Mouse (Mus musculus): Measurements from ENCODE around the gene Fam120b. TPM values are rescaled to one million over a fixed set of nuclear protein-coding genes. Genes with fewer than 3 reads are reported as not detected.
"Not testable (repeated sequence)": the region's sequence is repeated elsewhere in the genome, so short reads cannot be mapped to it uniquely, and the experiment has no call there.

The Fam120b gene
- total RNA-seq, 2 experiments from 2014 or later = 19.2 to 23.6 TPM

DNA sequence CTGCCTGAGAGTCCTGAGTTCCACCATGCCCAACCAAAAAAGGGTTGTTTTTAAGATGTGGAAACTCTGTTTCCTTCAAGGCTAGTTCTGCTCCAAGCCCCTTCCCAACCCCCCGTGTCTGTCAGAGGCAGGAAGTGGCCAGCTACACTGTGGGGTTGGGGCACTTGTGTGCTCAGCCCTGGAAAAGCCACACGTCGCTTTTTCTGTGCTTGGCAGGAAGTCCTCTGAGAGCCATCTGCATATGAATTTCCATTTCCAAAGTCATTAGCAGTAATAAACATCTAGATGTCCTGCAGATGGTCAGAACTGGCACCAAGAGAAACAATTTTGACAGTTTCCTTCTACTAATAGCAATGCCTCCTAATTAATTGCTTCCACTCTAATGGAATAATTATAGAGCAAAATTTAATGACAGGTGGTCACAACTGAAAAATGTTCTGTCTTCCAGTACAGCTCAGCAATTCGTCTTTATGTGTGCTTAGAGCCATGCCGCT, 35.1 kb downstream of the Fam120b start:
- no peak for DNase-seq (ENCODE audit: low spot score in 2 of 2)

DNA sequence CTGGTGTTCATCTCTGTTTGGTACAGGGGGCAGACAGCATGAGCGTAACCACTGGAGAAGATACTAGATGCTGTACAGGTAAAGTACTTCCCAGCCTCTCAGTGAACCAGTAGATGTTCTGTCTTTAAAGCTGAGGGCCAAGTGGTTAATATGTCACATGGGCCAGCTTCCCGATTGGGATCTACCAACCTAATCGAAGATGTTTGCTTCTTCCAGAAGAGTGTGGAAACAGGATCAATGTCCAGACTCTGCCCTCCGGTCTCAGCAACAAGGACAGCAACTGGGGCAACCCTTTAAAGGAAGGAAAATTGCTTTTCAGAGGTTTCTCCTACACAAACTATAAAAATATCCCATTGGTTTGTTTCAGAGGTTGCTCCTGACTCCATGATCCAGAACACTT, 35.5 kb downstream of the Fam120b start:
- DNase-seq (ENCODE audit: low spot score in 2 of 2) = no peak

DNA sequence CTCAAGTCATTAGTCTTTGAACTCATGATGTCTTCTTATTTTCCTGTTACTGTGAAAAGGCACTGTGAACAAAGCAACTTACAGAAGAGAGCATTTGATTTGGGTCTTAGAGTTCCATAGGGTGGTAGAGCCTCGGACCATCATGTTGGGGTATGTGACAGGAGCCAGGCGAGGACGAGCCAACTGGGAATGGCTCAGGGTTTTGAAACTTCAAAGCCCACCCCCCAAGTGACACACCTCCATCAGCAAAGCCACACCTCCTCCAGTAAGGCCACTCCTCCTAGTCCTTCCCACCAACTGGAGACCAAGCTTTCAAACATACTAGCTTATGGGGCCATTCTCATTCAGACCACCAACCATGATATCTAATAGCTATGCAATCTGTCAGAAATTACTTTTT, 36.0 kb downstream of the Fam120b start:
- DNase-seq (ENCODE audit: low spot score in 2 of 2) = no peak

DNA sequence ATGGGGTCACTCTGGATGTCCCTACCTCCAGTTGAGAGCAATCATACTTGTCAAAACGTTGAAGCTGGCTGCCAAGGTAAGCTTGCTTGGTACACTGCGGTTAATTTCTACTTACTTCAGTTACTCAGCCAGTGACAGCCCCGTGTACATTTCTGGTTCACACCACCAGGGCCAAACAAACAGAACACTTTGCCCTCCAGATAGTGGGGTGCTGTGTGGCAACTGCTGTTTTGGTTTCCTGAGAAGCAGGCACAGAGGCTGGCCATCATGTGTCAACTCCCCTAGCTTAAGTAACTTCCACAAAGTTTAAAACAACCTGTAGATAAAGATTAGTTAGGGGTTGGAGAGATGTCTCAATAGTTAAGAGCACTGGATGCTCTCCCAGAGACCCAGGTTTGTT, 38.7 kb downstream of the Fam120b start:
- no peak for DNase-seq (ENCODE audit: low spot score in 2 of 2)

DNA sequence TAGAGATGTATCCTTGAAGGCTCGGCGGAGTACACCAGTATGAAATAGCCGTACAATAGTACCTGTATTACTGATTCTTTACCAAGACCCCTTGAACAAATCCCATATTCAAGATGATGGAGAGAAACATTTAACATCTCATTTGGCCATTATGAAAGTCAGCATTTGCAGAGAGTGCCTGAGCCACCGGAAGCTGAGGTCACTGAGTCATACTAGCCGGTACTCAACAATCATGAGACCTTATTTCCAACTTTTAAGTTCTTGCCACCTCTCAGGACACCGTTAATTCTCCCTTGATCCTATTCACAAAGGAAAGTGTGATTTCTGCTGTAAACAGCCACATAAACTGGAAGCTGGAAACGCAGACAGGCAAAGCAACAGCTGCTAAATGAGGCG, 44.1 kb downstream of the Fam120b start:
- DNase-seq (ENCODE audit: low spot score in 2 of 2) = no peak

DNA sequence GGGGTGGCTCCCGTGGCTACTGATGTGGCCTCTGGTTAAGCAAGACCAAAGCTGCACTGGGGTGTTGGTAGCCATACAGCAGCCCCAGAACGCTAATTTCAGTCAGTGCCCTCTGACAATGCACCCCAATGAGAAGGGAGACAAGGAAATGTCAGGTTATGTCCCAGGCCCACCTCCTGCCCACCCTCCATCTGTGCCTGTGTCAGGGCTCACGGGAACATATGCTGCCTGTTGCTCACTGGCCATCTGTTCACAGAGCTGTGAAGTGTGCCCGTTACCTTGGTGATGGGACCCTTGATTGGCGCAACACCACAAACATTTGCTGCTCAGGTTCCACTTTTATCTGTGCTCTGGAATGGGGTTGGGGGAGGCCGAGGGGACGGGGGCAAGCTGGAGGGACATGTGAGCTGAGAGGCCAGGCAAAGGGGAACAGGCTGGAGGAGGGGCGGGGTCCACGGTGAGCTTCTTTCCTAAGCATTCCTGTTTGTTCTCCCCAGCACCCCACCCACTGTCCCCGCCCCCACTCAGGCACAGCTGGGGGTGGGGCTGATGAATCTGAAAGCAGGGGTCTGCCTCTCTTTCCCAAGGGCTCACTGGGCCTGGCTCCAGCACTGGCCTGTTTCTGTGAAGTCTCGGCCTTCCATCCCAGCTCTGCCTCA, 44.6 kb downstream of the Fam120b start:
- DNase-seq (ENCODE audit: low spot score in 2 of 2) = no peak

DNA sequence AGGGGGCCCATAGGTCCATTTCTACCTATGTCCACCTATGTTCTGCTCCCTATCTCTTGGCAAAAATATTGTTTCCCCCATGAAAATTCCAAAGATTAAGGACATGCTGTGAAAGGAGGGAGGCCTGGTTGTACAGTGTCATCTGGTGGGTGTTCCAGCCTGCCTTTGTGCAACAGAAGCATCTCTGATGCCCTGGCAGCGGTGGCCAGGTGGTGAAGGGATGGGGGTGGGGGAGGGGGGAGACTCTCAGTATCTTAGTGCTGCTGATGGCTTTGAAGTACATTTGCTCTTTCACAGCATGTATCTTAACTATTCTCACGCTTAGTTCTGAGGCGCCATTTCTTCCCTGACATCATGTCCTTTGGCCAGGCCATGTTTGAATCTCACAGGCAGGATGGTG, 49.4 kb downstream of the Fam120b start:
- DNase-seq (ENCODE audit: low spot score in 2 of 2) = no peak

DNA sequence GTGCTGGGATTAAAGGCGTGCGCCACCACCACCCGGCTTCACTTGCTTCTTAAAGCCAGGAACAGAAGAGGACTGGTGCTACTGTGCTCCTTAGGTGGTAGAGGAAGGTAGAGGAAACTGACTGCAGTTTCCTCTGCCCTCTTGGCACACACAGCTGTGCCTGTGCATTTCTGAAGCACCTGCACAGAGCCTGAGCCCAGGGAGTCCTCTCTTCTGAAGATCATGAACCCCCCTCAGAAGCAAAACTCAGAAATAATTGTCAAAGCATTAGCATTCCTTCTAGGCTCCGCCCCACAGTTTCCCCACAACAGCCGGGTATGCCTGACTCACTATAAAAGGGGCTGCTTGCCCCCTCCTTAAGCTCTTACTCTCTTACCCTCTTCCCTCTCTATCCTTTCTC, 51.8 kb downstream of the Fam120b start:
- no peak for DNase-seq (ENCODE audit: low spot score in 2 of 2)

DNA sequence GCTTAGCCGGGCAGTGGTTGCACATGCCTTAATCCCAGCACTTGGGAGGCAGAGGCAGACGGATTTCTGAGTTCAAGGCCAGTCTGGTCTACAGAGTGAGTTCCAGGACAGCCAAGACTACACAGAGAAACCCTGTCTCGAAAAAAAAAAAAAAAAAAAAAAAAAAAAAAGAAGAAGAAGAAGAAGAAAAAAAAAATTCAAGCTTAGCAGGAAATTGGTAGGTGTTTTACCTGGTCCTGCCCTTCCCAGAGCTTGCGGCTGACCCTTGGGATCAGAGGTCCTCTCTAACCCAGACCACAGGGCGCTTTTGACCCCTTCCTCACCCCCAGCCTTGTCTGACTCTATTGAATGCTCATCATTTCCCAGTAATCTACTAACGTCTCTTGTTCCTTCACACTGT, 53.1 kb downstream of the Fam120b start:
- DNase-seq (ENCODE audit: low spot score in 2 of 2) = not testable (repeated sequence)

DNA sequence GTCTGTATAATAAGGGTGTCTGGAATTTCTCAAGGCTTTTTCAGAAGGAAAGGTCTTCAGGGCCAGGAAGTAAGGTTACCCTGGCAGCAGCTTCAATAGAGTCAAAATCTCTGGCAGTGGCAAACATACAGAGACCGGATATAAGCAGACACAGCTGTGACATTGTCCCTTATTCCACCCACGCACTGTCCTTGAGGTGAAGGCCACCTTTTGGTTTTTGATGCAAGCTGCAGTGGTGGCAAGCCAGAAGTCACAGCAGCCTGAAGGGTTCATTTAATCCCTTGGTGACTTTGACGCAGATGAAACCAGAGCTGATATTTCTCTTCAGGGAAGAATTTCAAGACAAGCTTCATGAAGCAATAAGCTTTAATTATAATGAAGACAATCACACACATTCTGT, 53.6 kb downstream of the Fam120b start:
- no peak for DNase-seq (ENCODE audit: low spot score in 2 of 2)

DNA sequence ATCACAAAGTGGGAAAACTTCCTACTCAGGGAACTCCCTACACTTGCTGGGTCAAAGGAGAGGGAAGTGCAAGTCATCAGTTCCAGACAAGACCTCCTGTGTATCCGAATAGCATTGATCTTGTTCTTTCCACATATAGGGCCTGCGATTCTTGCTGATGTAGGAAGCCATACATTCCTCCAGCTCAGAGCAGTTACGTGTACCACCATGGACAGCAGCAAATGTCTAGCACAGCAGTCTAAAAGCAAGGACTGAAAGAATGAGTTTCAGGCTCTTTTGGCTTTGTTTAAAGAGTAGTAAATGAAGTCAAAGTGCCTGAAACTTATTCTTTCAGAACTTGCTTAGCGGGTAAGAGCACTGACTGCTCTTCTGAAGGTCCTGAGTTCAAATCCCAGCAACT, 59.2 kb downstream of the Fam120b start:
- no peak for DNase-seq (ENCODE audit: low spot score in 2 of 2)

DNA sequence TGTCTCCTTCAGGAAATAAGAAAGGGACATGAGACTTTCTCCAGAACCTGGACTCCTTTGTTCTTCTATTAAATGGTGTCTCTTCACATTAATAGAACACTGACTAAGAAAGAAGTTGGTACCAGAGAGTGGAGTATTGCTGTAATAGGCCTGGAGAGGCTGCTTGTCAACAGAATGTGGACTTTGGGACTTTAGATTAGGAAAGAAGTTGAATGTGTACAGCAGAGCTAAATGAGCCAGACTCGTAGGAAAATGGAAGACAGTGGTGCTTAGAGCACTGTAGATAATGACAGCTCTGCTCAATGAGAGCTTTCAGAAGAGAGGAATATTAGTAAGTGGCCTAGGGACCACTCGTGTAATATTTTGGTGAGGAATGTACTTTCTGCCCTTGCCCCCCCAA, 60.6 kb downstream of the Fam120b start:
- no peak for DNase-seq (ENCODE audit: low spot score in 2 of 2)

DNA sequence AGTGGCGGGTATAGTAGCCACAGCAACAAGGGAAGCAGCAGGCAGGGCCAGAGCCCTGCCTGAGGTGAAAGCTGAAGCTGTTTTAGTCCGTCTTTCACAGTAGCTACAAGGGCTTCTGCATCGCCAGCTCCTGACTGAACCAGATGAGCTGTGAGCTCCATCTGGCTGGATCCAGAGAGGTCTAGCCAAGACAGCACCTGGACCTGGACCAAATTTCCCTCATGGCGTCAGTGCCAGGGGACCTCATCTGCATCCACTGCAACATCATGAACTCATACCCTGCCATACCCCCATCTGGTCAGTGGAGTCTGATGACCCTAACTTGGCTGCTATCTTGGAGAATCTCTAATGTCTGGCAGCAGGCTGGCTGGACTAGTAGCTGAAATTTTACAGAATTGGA, 63.8 kb downstream of the Fam120b start:
- no peak for DNase-seq (ENCODE audit: low spot score in 2 of 2)

DNA sequence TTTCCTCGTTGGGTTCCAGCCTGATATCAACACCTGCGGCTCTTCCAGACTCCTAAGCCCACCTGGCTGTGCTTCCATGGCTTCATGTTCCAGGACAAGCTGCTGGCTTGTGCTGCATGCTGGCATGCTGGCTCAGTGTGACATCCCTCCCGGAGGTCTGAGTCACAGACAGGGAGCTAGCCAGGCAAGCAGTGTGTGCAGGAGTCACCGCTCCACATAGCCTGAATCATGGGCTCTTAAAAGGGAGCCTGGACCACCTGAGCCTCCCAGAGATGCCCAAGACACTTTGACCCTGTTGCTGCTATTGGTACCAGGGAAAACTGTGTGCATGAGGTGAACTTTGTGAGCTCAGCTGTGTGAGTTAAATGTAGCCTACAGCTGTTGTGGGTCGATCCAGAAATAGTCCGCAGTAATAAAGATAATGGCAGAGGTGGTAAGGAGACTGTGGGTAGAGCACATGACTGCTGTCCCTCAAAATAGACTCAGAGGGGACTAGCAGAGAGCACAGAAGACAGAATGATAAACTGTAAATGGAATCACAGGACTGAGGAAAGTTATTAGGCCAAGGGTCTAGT, 66.0 kb downstream of the Fam120b start:
- no peak for DNase-seq (ENCODE audit: low spot score in 2 of 2)

DNA sequence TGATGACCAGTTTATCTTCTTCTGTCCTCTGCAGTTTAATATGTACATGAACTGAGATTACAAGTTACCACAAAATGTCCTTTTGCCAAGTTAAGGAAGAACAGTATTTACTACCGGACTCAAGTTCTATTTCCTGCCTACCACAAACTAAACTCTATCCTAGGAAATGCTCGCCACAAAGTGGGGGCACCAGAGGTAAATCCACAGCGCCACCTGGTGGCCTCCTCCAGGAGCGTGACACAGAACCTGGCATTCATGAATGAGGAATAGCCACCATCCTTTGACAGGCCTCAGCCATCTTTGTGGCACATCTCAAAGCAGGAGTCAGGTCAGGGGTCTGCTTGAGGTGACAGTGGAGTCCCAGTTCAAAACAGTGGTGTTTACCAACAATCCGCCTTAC, 71.7 kb downstream of the Fam120b start:
- DNase-seq (ENCODE audit: low spot score in 2 of 2) = peak; percentile 29 to 35

DNA sequence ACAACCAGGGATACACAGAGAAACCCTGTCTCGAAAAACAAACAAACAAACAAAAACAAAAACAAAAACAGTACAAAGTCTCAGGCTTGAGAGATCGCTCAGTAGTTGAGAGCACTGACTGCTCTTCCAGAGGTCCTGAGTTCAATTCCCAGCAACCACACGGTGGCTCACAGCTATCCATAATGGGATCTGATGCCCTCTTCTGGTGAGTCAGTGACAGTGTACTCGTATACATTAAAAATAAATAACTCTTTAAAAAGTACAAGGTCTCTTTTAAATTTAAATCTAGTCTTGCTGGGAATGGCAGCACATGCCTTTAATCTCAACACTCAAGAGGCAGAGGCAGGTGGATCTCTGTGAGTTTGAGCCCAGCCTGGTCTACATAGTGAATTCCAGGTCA, 76.7 kb downstream of the Fam120b start:
- DNase-seq (ENCODE audit: low spot score in 2 of 2) = no peak

Other genes with a start within 250 kb of the Fam120b start
- 10 to 100 TPM in 1 of 2 experiments, 1 to 10 TPM in 1; 6.6 to 15.7 TPM for gene Dll1, start 19.3 kb upstream of the Fam120b start, total RNA-seq (2021)
- 100 to 1,000 TPM; 174 to 182 TPM for gene Psmb1, start 103.5 kb downstream of the Fam120b start, total RNA-seq (2021)
- 10 to 100 TPM; 44.1 to 45.5 TPM for gene Tbp, start 103.7 kb downstream of the Fam120b start, total RNA-seq (2021)
- gene Pdcd2, start 131.1 kb downstream of the Fam120b start, total RNA-seq (2021) = 10 to 100 TPM; 34.3 to 40.0 TPM
- 1 to 10 TPM; 5.1 to 6.5 TPM for gene Prdm9, start 168.2 kb downstream of the Fam120b start, total RNA-seq (2021)

All from adrenal gland, postnatal 4 days (tissue).